Mouse (Mus musculus) 3T3-L1 (cell line): ENCODE data around the gene Arfgef3.
"Not testable (repeated sequence)": the region's sequence is repeated elsewhere in the genome, so short reads cannot be mapped to it uniquely, and the experiment has no call there.

Experiments used
- DNase-seq: peaks from one replicate; pipeline ENCODE4 v3.0.0-alpha.2; 2015; ENCODE audit warnings: low read depth, low spot score

The Arfgef3 gene

GRCm38 (mm10) chr10:18681385-18681954 lies 62.3 kb downstream of the Arfgef3 start:
- DNase-seq: no peak

GRCm38 (mm10) chr10:18680661-18681384 lies 62.9 kb downstream of the Arfgef3 start:
- DNase-seq: no peak

GRCm38 (mm10) chr10:18678836-18679235 lies 64.9 kb downstream of the Arfgef3 start:
- DNase-seq: no peak

- no peak for DNase-seq
These were observed 79.0 kb downstream of the Arfgef3 start for GRCm38 (mm10) chr10:18664794-18665193.

GRCm38 (mm10) chr10:18664016-18664415 lies 79.7 kb downstream of the Arfgef3 start:
- no peak for DNase-seq

- DNase-seq: no peak
These were observed 82.0 kb downstream of the Arfgef3 start for GRCm38 (mm10) chr10:18661606-18662220.

GRCm38 (mm10) chr10:18660998-18661397 lies 82.8 kb downstream of the Arfgef3 start:
- no peak for DNase-seq

GRCm38 (mm10) chr10:18657588-18657987 lies 86.2 kb downstream of the Arfgef3 start:
- no peak for DNase-seq

- no peak for DNase-seq
These were observed 96.7 kb downstream of the Arfgef3 start for GRCm38 (mm10) chr10:18647069-18647468.

- DNase-seq: no peak
These were observed 97.7 kb downstream of the Arfgef3 start for GRCm38 (mm10) chr10:18646035-18646434.

GRCm38 (mm10) chr10:18644346-18644745 lies 99.4 kb downstream of the Arfgef3 start:
- DNase-seq: no peak

- DNase-seq: no peak
These were observed 100.2 kb downstream of the Arfgef3 start for GRCm38 (mm10) chr10:18643506-18643905.

GRCm38 (mm10) chr10:18642854-18643253 lies 100.9 kb downstream of the Arfgef3 start:
- no peak for DNase-seq

- DNase-seq: no peak
These were observed 103.2 kb downstream of the Arfgef3 start for GRCm38 (mm10) chr10:18640596-18640995.

- DNase-seq: no peak
These were observed 108.3 kb downstream of the Arfgef3 start for GRCm38 (mm10) chr10:18635450-18635849.

GRCm38 (mm10) chr10:18634405-18634985 lies 109.3 kb downstream of the Arfgef3 start:
- no peak for DNase-seq

- no peak for DNase-seq
These were observed 113.3 kb downstream of the Arfgef3 start for GRCm38 (mm10) chr10:18630498-18630897.

- no peak for DNase-seq
These were observed 116.2 kb downstream of the Arfgef3 start for GRCm38 (mm10) chr10:18627530-18627929.

- DNase-seq: peak; percentile 8
These were observed 131.0 kb downstream of the Arfgef3 start for GRCm38 (mm10) chr10:18612796-18613195.

- DNase-seq: not testable (repeated sequence)
These were observed 138.8 kb downstream of the Arfgef3 start for GRCm38 (mm10) chr10:18604827-18605535.

- DNase-seq: peak; percentile 68
These were observed 141.7 kb downstream of the Arfgef3 start for GRCm38 (mm10) chr10:18602030-18602429.

GRCm38 (mm10) chr10:18597601-18598000 lies 146.1 kb downstream of the Arfgef3 start:
- DNase-seq: no peak
